9 mouse cellular contexts compared by ENCODE assay signal in the genomic region with DNA sequence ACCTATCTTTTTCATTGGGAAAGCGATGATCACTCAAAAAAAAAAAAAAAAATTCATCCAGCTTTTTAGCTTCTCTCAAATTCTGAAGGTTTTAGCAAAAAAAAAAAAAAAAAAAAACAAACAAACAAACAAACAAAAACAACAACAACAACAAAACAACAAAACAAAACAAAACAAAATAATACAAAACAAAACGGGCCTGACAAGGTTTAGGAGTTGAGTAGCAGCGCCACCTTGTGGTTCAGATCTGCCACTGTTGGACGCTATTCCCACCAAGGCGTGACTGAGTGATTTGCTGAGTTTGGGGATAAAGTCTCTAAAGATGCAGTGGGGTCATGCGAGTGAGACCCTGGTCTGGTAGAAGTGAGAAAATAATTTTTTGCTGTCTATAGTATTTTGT. TPM values are rescaled to one million over a fixed set of nuclear protein-coding genes. Genes with fewer than 3 reads are reported as not detected.
DNase-seq lines count a peak whose midpoint lies in the region; ATAC-seq and TF ChIP-seq lines count a peak whose summit lies in the region.
"Had no signal": no experiment of that assay in that cellular context is flagged by ENCODE, and none has a peak within 500 bp of the region (broad histone marks: within the 10 kb centered on the region; RNA-seq: fewer than 3 reads in every experiment).

No protein-coding gene starts in this region.

- H3K9ac ChIP-seq in lung, embryonic 14.5 days: no peak overlapping the region
- H3K9ac ChIP-seq: hindbrain, embryonic 15.5 days had no signal

- H3K27ac ChIP-seq in lung, embryonic 14.5 days (ENCODE audit: low read depth): no peak overlapping the region
- H3K27ac ChIP-seq: hindbrain, embryonic 15.5 days had no signal

- H3K27me3 ChIP-seq in lung, embryonic 14.5 days (ENCODE audit: insufficient read depth, low read length): no peaks in the 10 kb centered on the region
- H3K27me3 ChIP-seq: hindbrain, embryonic 15.5 days had no signal

- no peak overlapping the region for H3K4me2 ChIP-seq in lung, embryonic 14.5 days
- H3K4me2 ChIP-seq: hindbrain, embryonic 15.5 days had no signal

- peak; percentile 98 for ATAC-seq in CD4-positive, CD25-positive, alpha-beta regulatory T cell, adult 4 months
- ATAC-seq in lung, embryonic 14.5 days (ENCODE audit: insufficient read depth): peak; percentile 63; the same call in 1 of the 2 replicates

- no peaks in the 10 kb centered on the region for H3K36me3 ChIP-seq in lung, embryonic 14.5 days (ENCODE audit: insufficient read depth)
- H3K36me3 ChIP-seq: hindbrain, embryonic 15.5 days had no signal

- peak; percentile 90 for TF ChIP-seq CTCF in lung, embryonic 14.5 days (IDR thresholded peaks at IDR 0.05; ENCODE audit: low read depth)

- no peak overlapping the region for H3K4me3 ChIP-seq in lung, embryonic 14.5 days (ENCODE audit: low read depth, low read length)
- H3K4me3 ChIP-seq: hindbrain, embryonic 15.5 days had no signal

- no peaks in the 10 kb centered on the region for H3K9me3 ChIP-seq in lung, embryonic 14.5 days (ENCODE audit: low read depth, low read length)
- H3K9me3 ChIP-seq: hindbrain, embryonic 15.5 days had no signal

- no peaks in the 10 kb centered on the region for H3K4me1 ChIP-seq in lung, embryonic 14.5 days (ENCODE audit: insufficient read depth)
- H3K4me1 ChIP-seq: hindbrain, embryonic 15.5 days had no signal

- DNase-seq in R1 (ENCODE audit: low read depth, low spot score): peak; percentile 64
- peak; percentile 71 to 77 for DNase-seq in cerebellum, postnatal 10 days
- peak; percentile 30 to 52 for DNase-seq in frontal cortex, postnatal 36 days (ENCODE audit: low spot score in 2 of 2)
- DNase-seq in kidney, postnatal 4 days: peak; percentile 73 to 74
- peak; percentile 90 for DNase-seq in lung, embryonic 14.5 days
- DNase-seq in retina, adult 2 months (ENCODE audit: low read depth, low spot score): peak; percentile 33
- peak; percentile 79 for DNase-seq in thymus, postnatal 4 days

- 26% methylated on average over 6 of the region's 6 CpGs for WGBS in lung, embryonic 14.5 days

RNA-seq across cellular contexts. Expression of a gene that starts 43.1 kb away (rescaled TPM):
- under 1 TPM in 1 of 2 experiments, not detected in 1; 0.51 TPM for polyA plus RNA-seq in CD4-positive, CD25-positive, alpha-beta regulatory T cell, adult 4 months (2017; shearing (Covaris generic))
- 3.3 and 4.4 TPM in 2 replicates for polyA plus RNA-seq in lung, embryonic 14.5 days (2014; fragmentation: Nextera tagmentation; extraction: Ambion mirVana)

RNA-seq across cellular contexts. Expression of a gene that starts 43.8 kb away (rescaled TPM):
- 100 to 1,000 TPM; 101 to 102 TPM for polyA plus RNA-seq in CD4-positive, CD25-positive, alpha-beta regulatory T cell, adult 4 months (2017; shearing (Covaris generic))
- polyA plus RNA-seq in lung, embryonic 14.5 days (2014; fragmentation: Nextera tagmentation; extraction: Ambion mirVana): 360 TPM in 2 replicates

Comparison
In these comparisons a context has a peak if more than half of its experiments do, and no peak if none do; other contexts are left out.
1. DNase-seq: peak in every context shown above with its lines; median percentile 90 in lung, embryonic 14.5 days; 79 in thymus, postnatal 4 days; 74 in cerebellum, postnatal 10 days; 74 in kidney, postnatal 4 days; 64 in R1; 41 in frontal cortex, postnatal 36 days; 33 in retina, adult 2 months.